Mouse (Mus musculus) liver, embryonic 11.5 days (tissue): ENCODE results near the gene Zbtb39. TPM values are rescaled to one million over a fixed set of nuclear protein-coding genes. Genes with fewer than 3 reads are reported as not detected.
A peak's percentile ranks its signal among the peaks of the same experiment; 100 is the strongest.

ENCODE experiments used
- ATAC-seq: fragments of 200-750 bp; cut with Nextera tagmentation; replicated peaks from 2 replicates; pipeline ENCODE4 v1.8.0; 2017; ENCODE audit warnings: moderate number of reproducible peaks, mild to moderate bottlenecking, moderate TSS enrichment, moderate library complexity; ENCODE audit not compliant: low FRiP score
- DNase-seq: peaks from one replicate; pipeline ENCODE4 v3.0.0-alpha.2; 2017; ENCODE audit warnings: low spot score
- H3K27ac ChIP-seq: fragments of 300-500 bp; sonication (generic); 2 replicates; pipeline ENCODE4 v1.5.1; 2014; ENCODE audit warnings: mild to moderate bottlenecking, low read depth, low read length, control low read depth
- H3K27me3 ChIP-seq: fragments of 300-500 bp; sonication (generic); replicated peaks from 2 replicates; pipeline ENCODE4 v1.6.1; 2014; ENCODE audit warnings: low read length, mixed read lengths; ENCODE audit not compliant: control insufficient read depth, insufficient read depth
- H3K36me3 ChIP-seq: fragments of 300-500 bp; sonication (generic); 2 replicates; pipeline ENCODE4 v1.6.1; 2014; ENCODE audit warnings: mild to moderate bottlenecking, low read length, moderate library complexity, mixed read lengths; ENCODE audit not compliant: control insufficient read depth, insufficient read depth
- H3K4me1 ChIP-seq: fragments of 300-500 bp; sonication (generic); replicated peaks from 2 replicates; pipeline ENCODE4 v1.6.1; 2014; ENCODE audit warnings: low read length, mixed read lengths; ENCODE audit not compliant: control insufficient read depth, insufficient read depth
- H3K4me2 ChIP-seq: fragments of 300-500 bp; sonication (generic); 2 replicates; pipeline ENCODE4 v1.6.1; 2014; ENCODE audit warnings: mild to moderate bottlenecking, control low read depth, moderate library complexity
- H3K4me3 ChIP-seq: fragments of 300-500 bp; sonication (generic); 2 replicates; pipeline ENCODE4 v1.5.1; 2014; ENCODE audit warnings: low read depth, low read length, control low read depth
- H3K9ac ChIP-seq: fragments of 300-500 bp; sonication (generic); 2 replicates; pipeline ENCODE4 v1.6.1; 2014; ENCODE audit warnings: low read depth, low read length, control low read depth
- H3K9me3 ChIP-seq: fragments of 300-500 bp; sonication (generic); 2 replicates; pipeline ENCODE4 v1.6.1; 2016; ENCODE audit warnings: low read length, inconsistent platforms, mixed read lengths; ENCODE audit not compliant: control insufficient read depth
- WGBS: fragments of 180-500 bp; shearing (Covaris S2); extraction: QIAGEN DNeasy Blood & Tissue Kit; methylation state at CpG from one replicate; pipeline ENCODE4 v1.1.7; 2014; 5-methylcytosine and 5-hydroxymethylcytosine counted together
- polyA plus RNA-seq: library from polyadenylated mRNA; unstranded; fragments of >200 nt; fragmentation: Nextera tagmentation; extraction: Ambion mirVana; gene quantifications from 2 replicates; pipeline ENCODE4 v1.2.1, GENCODE M21; 2014

The Zbtb39 gene
- polyA plus RNA-seq, 1 experiment from 2014 or later = 2.8 TPM

- Histone ChIP-seq H3K27ac (peak overlapping the region; percentile 79), H3K36me3 (peaks cover 30% of the 10 kb centered on the region), H3K9me3 (no peaks in the 10 kb centered on the region), H3K9ac (peak overlapping the region; percentile 95), H3K4me1 (peaks cover 31% of the 10 kb centered on the region), H3K27me3 (no peaks in the 10 kb centered on the region), H3K4me2 (peak overlapping the region; percentile 88), H3K4me3 (peak overlapping the region; percentile 96)
- WGBS = under 1% methylated on average over 53 of the region's 55 CpGs
- peak; percentile 66 for DNase-seq
- ATAC-seq = peak; percentile 47
Observed at GRCm38 (mm10) chr10:127739661-127740161, 373 bp downstream of the Zbtb39 start.

DNA sequence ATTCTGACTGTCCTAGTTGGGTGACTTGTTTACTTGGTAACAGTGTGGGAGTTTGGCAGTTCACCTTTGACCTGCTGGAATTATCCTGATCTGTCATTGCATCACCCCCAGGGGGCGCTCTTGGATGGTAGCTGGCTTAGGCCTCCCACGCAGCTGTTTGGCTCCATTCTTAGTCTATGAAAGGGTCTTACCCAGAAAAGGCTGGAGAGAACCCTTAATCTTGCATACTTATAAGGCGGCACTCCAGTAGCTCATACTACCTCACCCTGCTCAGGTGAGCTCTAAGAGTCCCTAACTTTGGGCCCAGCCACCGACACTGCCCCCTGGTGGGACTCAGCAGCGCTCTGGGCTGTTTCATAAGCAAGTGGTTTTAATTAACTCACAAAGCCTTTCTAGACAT, 5.3 kb downstream of the Zbtb39 start:
- Histone ChIP-seq H3K36me3 (peaks cover 43% of the 10 kb centered on the region), H3K4me3 (no peak overlapping the region), H3K27me3 (no peaks in the 10 kb centered on the region), H3K9me3 (no peaks in the 10 kb centered on the region), H3K9ac (no peak overlapping the region), H3K4me1 (peaks cover 15% of the 10 kb centered on the region), H3K27ac (no peak overlapping the region), H3K4me2 (no peak overlapping the region)
- ATAC-seq (no peak), DNase-seq (no peak)
- 67% methylated on average over 5 of the region's 5 CpGs for WGBS

DNA sequence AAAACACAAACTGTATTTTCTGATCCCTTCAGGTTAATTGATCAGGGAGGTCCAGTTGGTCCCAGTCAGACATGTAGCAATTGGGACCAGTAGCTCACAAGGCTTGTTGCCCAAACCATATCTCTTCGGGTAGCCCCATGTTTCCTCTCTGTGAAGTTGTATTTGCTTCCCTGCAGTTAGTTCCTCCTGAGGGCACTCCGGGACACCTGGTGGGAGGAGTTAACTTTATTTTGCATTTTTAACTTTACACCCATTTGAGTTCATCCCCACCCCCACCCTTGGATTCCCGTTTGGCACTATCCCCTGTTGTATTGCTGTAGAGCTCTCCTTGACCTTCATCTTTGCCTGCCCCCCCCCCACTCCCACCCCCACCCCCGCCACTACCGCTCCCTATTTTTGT, 6.5 kb downstream of the Zbtb39 start:
- peaks cover 43% of the 10 kb centered on the region for H3K36me3 ChIP-seq
- no peak for DNase-seq
- ATAC-seq = no peak

GRCm38 (mm10) chr10:127747254-127747653, 7.9 kb downstream of the Zbtb39 start:
- Histone ChIP-seq H3K9me3 (no peaks in the 10 kb centered on the region), H3K4me1 (peaks cover 18% of the 10 kb centered on the region), H3K9ac (no peak overlapping the region), H3K27me3 (no peaks in the 10 kb centered on the region), H3K4me3 (no peak overlapping the region), H3K4me2 (no peak overlapping the region), H3K36me3 (peaks cover 36% of the 10 kb centered on the region), H3K27ac (no peak overlapping the region)
- no peak for ATAC-seq
- 87% methylated on average over 8 of the region's 8 CpGs for WGBS
- DNase-seq = no peak

More for the DNA sequence above, 6.5 kb downstream of the Zbtb39 start:
- no peaks in the 10 kb centered on the region for H3K9me3 ChIP-seq
- peaks cover 14% of the 10 kb centered on the region for H3K4me1 ChIP-seq
- no peaks in the 10 kb centered on the region for H3K27me3 ChIP-seq
- H3K9ac ChIP-seq = no peak overlapping the region
- H3K27ac ChIP-seq = no peak overlapping the region
- H3K4me2 ChIP-seq = no peak overlapping the region
- H3K4me3 ChIP-seq = no peak overlapping the region
- WGBS = 60% methylated on average over 5 of the region's 5 CpGs

DNA sequence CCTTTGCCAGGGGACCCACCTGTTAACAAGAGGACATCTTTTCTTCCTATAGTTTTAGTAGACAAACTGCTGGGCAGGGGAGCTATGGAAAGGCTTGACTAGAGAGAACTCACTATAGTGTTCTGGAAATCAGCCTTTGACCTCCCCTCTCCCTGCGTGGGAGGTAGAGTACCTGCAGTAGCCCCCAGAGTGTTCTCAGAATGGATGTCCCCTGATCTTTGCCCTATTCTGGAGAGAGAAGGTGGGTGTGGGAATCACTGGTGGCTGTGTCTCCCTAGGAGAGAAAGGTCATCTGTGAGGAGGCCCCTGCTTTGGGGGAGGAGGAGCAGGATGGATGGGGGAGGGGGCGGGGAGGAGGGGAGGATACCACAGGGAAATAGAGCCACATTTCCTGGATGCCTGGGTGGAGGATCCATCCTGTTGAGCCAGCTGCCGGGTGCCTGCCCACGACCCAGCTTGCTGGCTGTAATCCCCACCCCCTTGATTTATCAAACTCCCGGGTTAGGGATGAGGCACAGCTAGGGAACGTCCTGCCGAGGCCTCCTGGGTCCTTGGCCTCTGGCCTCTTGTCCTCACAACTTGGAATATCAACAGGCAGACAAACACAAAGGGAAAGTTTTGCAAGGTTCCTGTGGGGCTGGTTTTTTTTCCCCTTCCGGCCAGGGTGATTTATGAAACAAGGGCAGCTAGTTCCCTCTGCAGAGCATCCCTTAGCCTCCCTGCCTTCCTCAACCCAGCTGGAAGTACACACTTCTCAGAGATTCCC, 9.7 kb downstream of the Zbtb39 start:
- no peaks in the 10 kb centered on the region for H3K9me3 ChIP-seq
- DNase-seq (no peak), ATAC-seq (peak; percentile 44)
- peak overlapping the region; percentile 46 for H3K4me2 ChIP-seq
- H3K9ac ChIP-seq = no peak overlapping the region
- H3K36me3 ChIP-seq = peaks cover 19% of the 10 kb centered on the region
- WGBS = 15% methylated on average over 7 of the region's 8 CpGs
- H3K27me3 ChIP-seq = no peaks in the 10 kb centered on the region
- H3K4me3 ChIP-seq = peak overlapping the region; percentile 23
- H3K27ac ChIP-seq = peak overlapping the region; percentile 54
- H3K4me1 ChIP-seq = peaks cover 18% of the 10 kb centered on the region

GRCm38 (mm10) chr10:127750136-127750777, 10.9 kb downstream of the Zbtb39 start:
- DNase-seq = no peak
- Histone ChIP-seq H3K9me3 (no peaks in the 10 kb centered on the region), H3K4me2 (peak overlapping the region; percentile 46), H3K27ac (peak overlapping the region; percentile 51; the same call in 1 of the 2 replicates), H3K27me3 (no peaks in the 10 kb centered on the region), H3K9ac (no peak overlapping the region), H3K4me3 (peak overlapping the region; percentile 23), H3K36me3 (peaks cover 12% of the 10 kb centered on the region), H3K4me1 (peaks cover 26% of the 10 kb centered on the region)
- WGBS = 52% methylated on average over 24 of the region's 24 CpGs
- no peak for ATAC-seq

- H3K27me3 ChIP-seq = no peaks in the 10 kb centered on the region
- no peak for DNase-seq
- no peak within 1 kb of the TSS for H3K27ac ChIP-seq
- H3K9ac ChIP-seq = no peak within 1 kb of the TSS
- peak; percentile 42 for ATAC-seq
- peak within 1 kb of the TSS; percentile 46 for H3K4me2 ChIP-seq
- WGBS = 36% methylated on average over 8 of the region's 8 CpGs
- peaks cover 6% of the 10 kb centered on the region for H3K36me3 ChIP-seq
- H3K4me1 ChIP-seq = peaks cover 28% of the 10 kb centered on the region
- H3K9me3 ChIP-seq = no peaks in the 10 kb centered on the region
- H3K4me3 ChIP-seq = peak within 1 kb of the TSS; percentile 23
Observed at GRCm38 (mm10) chr10:127751548-127751947, 12.2 kb downstream of the Zbtb39 start, which contains the start of gene Gpr182. Gpr182 (minus strand) TSS chr10:127751732.

DNA sequence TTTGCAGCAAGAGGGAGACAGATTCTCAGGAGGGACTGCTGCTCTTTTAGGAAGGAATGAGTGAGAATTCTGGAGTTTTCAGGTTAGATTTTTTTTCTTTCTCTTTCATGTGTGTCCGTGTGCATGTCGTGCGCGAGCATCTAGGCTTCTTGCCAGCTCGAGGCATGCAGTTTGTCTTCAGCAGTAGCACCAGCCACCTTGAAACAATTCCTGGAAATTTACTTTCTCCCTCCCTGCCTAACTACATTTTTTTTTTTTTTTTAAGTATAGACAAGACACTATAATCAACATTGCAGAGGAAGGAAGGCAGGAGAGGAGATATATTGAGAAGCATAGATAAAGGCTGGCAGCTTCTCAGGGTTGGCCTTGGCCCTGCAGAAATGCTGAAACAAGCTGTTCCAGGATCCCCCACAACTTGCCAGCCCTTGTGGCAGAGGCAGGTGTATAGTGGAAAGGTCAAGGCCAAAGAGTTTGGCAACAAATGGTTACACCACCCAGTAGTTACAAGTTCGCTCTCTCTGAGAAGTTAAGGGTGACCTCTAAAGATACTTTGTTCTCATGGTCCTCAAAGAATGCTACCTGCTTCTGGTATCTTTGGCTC, 15.3 kb downstream of the Zbtb39 start:
- no peak for DNase-seq
- no peaks in the 10 kb centered on the region for H3K27me3 ChIP-seq
- H3K4me2 ChIP-seq = no peak overlapping the region
- no peak overlapping the region for H3K4me3 ChIP-seq
- no peaks in the 10 kb centered on the region for H3K36me3 ChIP-seq
- H3K27ac ChIP-seq = no peak overlapping the region
- H3K4me1 ChIP-seq = peaks cover 16% of the 10 kb centered on the region
- H3K9ac ChIP-seq = no peak overlapping the region
- H3K9me3 ChIP-seq = no peaks in the 10 kb centered on the region
- ATAC-seq = no peak
- 63% methylated on average over 6 of the region's 6 CpGs for WGBS
